Mouse (Mus musculus): ENCODE measurements around the gene Nsmce4a.

GRCm38 (mm10) chr7:130503006-130503405, 69.9 kb downstream of the Nsmce4a start:
- TF ChIP-seq POLR2A (IDR thresholded peaks at IDR 0.05; ENCODE audit: low read depth, low read length) (no peak), CTCF (conservative IDR thresholded peaks at IDR 0.05; ENCODE audit: insufficient read depth, insufficient read length, low read depth, low read length) (no peak)

Data from kidney, adult 2 months (tissue).